Mouse (Mus musculus) forebrain, embryonic 10.5 days (tissue): ENCODE results near the gene Gramd2. TPM values are rescaled to one million over a fixed set of nuclear protein-coding genes. Genes with fewer than 3 reads are reported as not detected.

Experiments
- DNase-seq: peaks from one replicate; pipeline ENCODE4 v3.0.0-alpha.2; 2017; ENCODE audit warnings: low spot score; ENCODE audit errors: extremely low spot score
- H3K27ac ChIP-seq: fragments of 300-500 bp; sonication (generic); 2 replicates; pipeline ENCODE4 v1.5.1; 2016; ENCODE audit warnings: mild to moderate bottlenecking
- H3K27me3 ChIP-seq: fragments of 300-500 bp; sonication (generic); 2 replicates; pipeline ENCODE4 v1.6.1; 2016; ENCODE audit warnings: mild to moderate bottlenecking; ENCODE audit not compliant: poor library complexity, severe bottlenecking
- H3K36me3 ChIP-seq: fragments of 300-500 bp; sonication (generic); replicated peaks from 2 replicates; pipeline ENCODE4 v1.6.1; 2016; ENCODE audit warnings: mild to moderate bottlenecking, moderate library complexity
- H3K4me1 ChIP-seq: fragments of 300-500 bp; sonication (generic); 2 replicates; pipeline ENCODE4 v1.6.1; 2016
- H3K4me3 ChIP-seq: fragments of 300-500 bp; sonication (generic); 2 replicates; pipeline ENCODE4 v1.5.1; 2016; ENCODE audit warnings: mild to moderate bottlenecking, moderate library complexity
- H3K9me3 ChIP-seq: fragments of 300-500 bp; sonication (generic); 2 replicates; pipeline ENCODE4 v1.6.1; 2016; ENCODE audit warnings: mild to moderate bottlenecking, moderate library complexity
- WGBS: fragments of 180-500 bp; shearing (Covaris S2); methylation state at CpG from one replicate; pipeline ENCODE4 v1.1.7; 2016; 5-methylcytosine and 5-hydroxymethylcytosine counted together
- polyA plus RNA-seq: library from polyadenylated mRNA; unstranded; fragments of >200 nt; fragmentation: Nextera tagmentation; extraction: Ambion mirVana; gene quantifications from 2 replicates; pipeline ENCODE4 v1.2.1, GENCODE M21; 2016

Gene Gramd2
- polyA plus RNA-seq, 1 experiment from 2014 or later: 0.22 TPM

GRCm38 (mm10) chr9:59706850-59707825, 27.2 kb downstream of the Gramd2 start:
- 0 out of 2 replicates have a peak, but pooled peaks cover 7% of the 10 kb centered on the region for H3K4me1 ChIP-seq
- no peak overlapping the region for H3K4me3 ChIP-seq
- no peak for DNase-seq
- no peaks in the 10 kb centered on the region for H3K36me3 ChIP-seq
- no peak overlapping the region for H3K27ac ChIP-seq
- no peaks in the 10 kb centered on the region for H3K27me3 ChIP-seq
- no peaks in the 10 kb centered on the region for H3K9me3 ChIP-seq
- WGBS: 72% methylated on average over 10 of the region's 10 CpGs

GRCm38 (mm10) chr9:59709225-59709624, 29.3 kb downstream of the Gramd2 start:
- Histone ChIP-seq H3K36me3 (no peaks in the 10 kb centered on the region), H3K9me3 (no peaks in the 10 kb centered on the region), H3K4me1 (0 out of 2 replicates have a peak, but pooled peaks cover 4% of the 10 kb centered on the region), H3K27me3 (no peaks in the 10 kb centered on the region), H3K27ac (no peak overlapping the region), H3K4me3 (no peak overlapping the region)
- 87% methylated on average over 3 of the region's 3 CpGs for WGBS
- DNase-seq: no peak

- no peaks in the 10 kb centered on the region for H3K27me3 ChIP-seq
- H3K4me3 ChIP-seq: no peak overlapping the region
- no peaks in the 10 kb centered on the region for H3K36me3 ChIP-seq
- no peaks in the 10 kb centered on the region for H3K4me1 ChIP-seq
- 81% methylated on average over 7 of the region's 7 CpGs for WGBS
- no peak for DNase-seq
- no peak overlapping the region for H3K27ac ChIP-seq
- no peaks in the 10 kb centered on the region for H3K9me3 ChIP-seq
These were observed 36.4 kb downstream of the Gramd2 start for GRCm38 (mm10) chr9:59716275-59716898.

GRCm38 (mm10) chr9:59718237-59718636, 38.3 kb downstream of the Gramd2 start:
- Histone ChIP-seq H3K4me3 (no peak overlapping the region), H3K9me3 (no peaks in the 10 kb centered on the region), H3K36me3 (no peaks in the 10 kb centered on the region), H3K27me3 (no peaks in the 10 kb centered on the region), H3K4me1 (peaks cover 3% of the 10 kb centered on the region), H3K27ac (no peak overlapping the region)
- DNase-seq: no peak
- WGBS: 95% methylated on average over 4 of the region's 4 CpGs

GRCm38 (mm10) chr9:59721144-59721543, 41.2 kb downstream of the Gramd2 start:
- no peak overlapping the region for H3K4me3 ChIP-seq
- H3K4me1 ChIP-seq: peaks cover 18% of the 10 kb centered on the region
- H3K27me3 ChIP-seq: no peaks in the 10 kb centered on the region
- no peak for DNase-seq
- H3K27ac ChIP-seq: no peak overlapping the region
- H3K36me3 ChIP-seq: no peaks in the 10 kb centered on the region
- 87% methylated on average over 5 of the region's 5 CpGs for WGBS
- H3K9me3 ChIP-seq: no peaks in the 10 kb centered on the region

GRCm38 (mm10) chr9:59723096-59723657, 43.2 kb downstream of the Gramd2 start:
- no peak overlapping the region for H3K4me3 ChIP-seq
- no peaks in the 10 kb centered on the region for H3K27me3 ChIP-seq
- H3K9me3 ChIP-seq: no peaks in the 10 kb centered on the region
- peak; percentile 69 for DNase-seq
- peaks cover 18% of the 10 kb centered on the region for H3K4me1 ChIP-seq
- 0 out of 2 replicates have a peak overlapping the region, but pooled peaks have one; percentile 2 for H3K27ac ChIP-seq
- no peaks in the 10 kb centered on the region for H3K36me3 ChIP-seq
- WGBS: 21% methylated on average over 10 of the region's 10 CpGs

GRCm38 (mm10) chr9:59723791-59724442, 44.0 kb downstream of the Gramd2 start:
- H3K9me3 ChIP-seq: no peaks in the 10 kb centered on the region
- peak overlapping the region; percentile 15; the same call in 1 of the 2 replicates for H3K27ac ChIP-seq
- no peaks in the 10 kb centered on the region for H3K36me3 ChIP-seq
- no peaks in the 10 kb centered on the region for H3K27me3 ChIP-seq
- no peak overlapping the region for H3K4me3 ChIP-seq
- WGBS: 75% methylated on average over 8 of the region's 8 CpGs
- DNase-seq: no peak
- H3K4me1 ChIP-seq: peaks cover 18% of the 10 kb centered on the region

- H3K36me3 ChIP-seq: no peaks in the 10 kb centered on the region
- H3K4me3 ChIP-seq: no peak overlapping the region
- H3K27ac ChIP-seq: no peak overlapping the region
- H3K27me3 ChIP-seq: no peaks in the 10 kb centered on the region
- 94% methylated on average over 10 of the region's 10 CpGs for WGBS
- no peak for DNase-seq
- no peaks in the 10 kb centered on the region for H3K9me3 ChIP-seq
- H3K4me1 ChIP-seq: peaks cover 18% of the 10 kb centered on the region
These were observed 45.6 kb downstream of the Gramd2 start for GRCm38 (mm10) chr9:59725515-59725914.

GRCm38 (mm10) chr9:59727569-59728286, 47.8 kb downstream of the Gramd2 start:
- Histone ChIP-seq H3K27me3 (no peaks in the 10 kb centered on the region), H3K36me3 (no peaks in the 10 kb centered on the region), H3K9me3 (no peaks in the 10 kb centered on the region), H3K27ac (no peak overlapping the region), H3K4me3 (no peak overlapping the region), H3K4me1 (peaks cover 18% of the 10 kb centered on the region)
- 87% methylated on average over 11 of the region's 11 CpGs for WGBS
- DNase-seq: no peak

GRCm38 (mm10) chr9:59731136-59731535, 51.2 kb downstream of the Gramd2 start:
- H3K4me1 ChIP-seq: no peaks in the 10 kb centered on the region
- no peak overlapping the region for H3K4me3 ChIP-seq
- no peaks in the 10 kb centered on the region; the same call in 1 of the 2 replicates for H3K36me3 ChIP-seq
- no peaks in the 10 kb centered on the region for H3K27me3 ChIP-seq
- WGBS: 94% methylated on average over 5 of the region's 5 CpGs
- no peak overlapping the region for H3K27ac ChIP-seq
- DNase-seq: no peak
- no peaks in the 10 kb centered on the region for H3K9me3 ChIP-seq

- 74% methylated on average over 6 of the region's 6 CpGs for WGBS
- no peaks in the 10 kb centered on the region for H3K4me1 ChIP-seq
- peaks cover 8% of the 10 kb centered on the region for H3K36me3 ChIP-seq
- H3K9me3 ChIP-seq: no peaks in the 10 kb centered on the region
- no peak overlapping the region for H3K4me3 ChIP-seq
- H3K27ac ChIP-seq: no peak overlapping the region
- DNase-seq: no peak
- H3K27me3 ChIP-seq: no peaks in the 10 kb centered on the region
These were observed 53.1 kb downstream of the Gramd2 start for GRCm38 (mm10) chr9:59733075-59733474.

- WGBS: 85% methylated on average over 4 of the region's 4 CpGs
- Histone ChIP-seq H3K27me3 (no peaks in the 10 kb centered on the region), H3K36me3 (peaks cover 8% of the 10 kb centered on the region), H3K4me3 (no peak overlapping the region), H3K9me3 (no peaks in the 10 kb centered on the region), H3K4me1 (no peaks in the 10 kb centered on the region), H3K27ac (no peak overlapping the region)
- DNase-seq: no peak
These were observed 55.5 kb downstream of the Gramd2 start for GRCm38 (mm10) chr9:59735394-59735793.
